Comparison of ENCODE assay signal across 19 mouse cellular contexts in the genomic region with DNA sequence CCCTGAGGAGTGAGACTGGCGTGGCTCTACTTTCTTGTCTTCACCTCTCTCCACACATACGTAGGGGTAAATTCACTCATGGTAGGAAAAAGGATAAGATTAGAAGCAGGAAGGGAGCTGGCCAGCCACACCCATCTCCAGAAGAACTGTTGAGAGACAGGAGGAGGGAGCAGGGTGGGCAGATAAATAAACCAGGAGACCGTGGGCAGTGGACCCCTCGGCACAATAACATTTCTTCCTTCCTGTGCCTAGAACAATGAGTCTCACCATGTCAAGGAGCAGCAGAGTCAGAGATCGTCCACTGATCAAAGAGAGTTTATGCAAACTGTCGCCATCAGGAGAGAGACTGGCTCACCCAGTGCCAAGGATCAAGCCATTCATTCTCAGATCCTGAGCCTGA. TPM values are rescaled to one million over a fixed set of nuclear protein-coding genes. Genes with fewer than 3 reads are reported as not detected.
DNase-seq lines count a peak whose midpoint lies in the region; ATAC-seq and TF ChIP-seq lines count a peak whose summit lies in the region.
"Had no signal": no experiment of that assay in that cellular context is flagged by ENCODE, and none has a peak within 500 bp of the region (broad histone marks: within the 10 kb centered on the region; RNA-seq: fewer than 3 reads in every experiment).

No protein-coding gene starts in this region.

- H3K36me3 ChIP-seq in heart, embryonic 15.5 days = no peaks in the 10 kb centered on the region
- H3K36me3 ChIP-seq in stomach, embryonic 16.5 days (ENCODE audit: control insufficient read depth, insufficient read depth, low read length) = no peaks in the 10 kb centered on the region
- no peaks in the 10 kb centered on the region for H3K36me3 ChIP-seq in stomach, postnatal 0 days (ENCODE audit: control insufficient read depth, insufficient read depth, low read length)
- no peaks in the 10 kb centered on the region for H3K36me3 ChIP-seq in lung, embryonic 16.5 days (ENCODE audit: control insufficient read depth, insufficient read depth, low read length)
- no peaks in the 10 kb centered on the region for H3K36me3 ChIP-seq in hindbrain, embryonic 16.5 days (ENCODE audit: control insufficient read depth, insufficient read depth, low read length)
- H3K36me3 ChIP-seq: embryonic facial prominence, embryonic 15.5 days; forebrain, embryonic 10.5 days; liver, embryonic 13.5 days; midbrain, embryonic 10.5 days; neural tube, embryonic 13.5 days had no signal

- WGBS in heart, embryonic 15.5 days = 22% methylated on average over 6 of the region's 6 CpGs
- 42% methylated on average over 6 of the region's 6 CpGs for WGBS in stomach, embryonic 16.5 days
- WGBS in stomach, postnatal 0 days = 35% methylated on average over 6 of the region's 6 CpGs
- 45% methylated on average over 6 of the region's 6 CpGs for WGBS in lung, embryonic 16.5 days
- WGBS in hindbrain, embryonic 16.5 days = 59% methylated on average over 6 of the region's 6 CpGs

- intact Hi-C loops in heart, postnatal 36 days (cut with DNase I) = no loop called here

- 0 out of 2 replicates have a peak, but pooled peaks cover 3% of the 10 kb centered on the region for H3K4me1 ChIP-seq in heart, embryonic 15.5 days (replicated peaks)
- no peaks in the 10 kb centered on the region for H3K4me1 ChIP-seq in stomach, embryonic 16.5 days (ENCODE audit: control insufficient read depth, insufficient read depth, low read length)
- H3K4me1 ChIP-seq in stomach, postnatal 0 days (replicated peaks; ENCODE audit: control insufficient read depth, insufficient read depth) = no peaks in the 10 kb centered on the region
- H3K4me1 ChIP-seq in lung, embryonic 16.5 days (replicated peaks; ENCODE audit: control insufficient read depth, insufficient read depth, low read length) = peaks cover 10% of the 10 kb centered on the region
- H3K4me1 ChIP-seq in hindbrain, embryonic 16.5 days (ENCODE audit: control insufficient read depth, insufficient read depth, low read depth, low read length) = no peaks in the 10 kb centered on the region
- H3K4me1 ChIP-seq: embryonic facial prominence, embryonic 15.5 days; forebrain, embryonic 10.5 days; midbrain, embryonic 10.5 days; neural tube, embryonic 13.5 days had no signal

- H3K4me2 ChIP-seq in heart, embryonic 15.5 days = no peak overlapping the region
- no peak overlapping the region for H3K4me2 ChIP-seq in stomach, embryonic 16.5 days (ENCODE audit: low read depth, low read length)
- H3K4me2 ChIP-seq in stomach, postnatal 0 days (replicated peaks; ENCODE audit: low read depth) = no peak overlapping the region
- H3K4me2 ChIP-seq in lung, embryonic 16.5 days (ENCODE audit: low read depth, low read length) = no peak overlapping the region
- H3K4me2 ChIP-seq in hindbrain, embryonic 16.5 days (ENCODE audit: low read length) = no peak overlapping the region
- H3K4me2 ChIP-seq: embryonic facial prominence, embryonic 15.5 days; liver, embryonic 13.5 days; neural tube, embryonic 13.5 days had no signal

- no peak overlapping the region for H3K27ac ChIP-seq in heart, embryonic 15.5 days
- H3K27ac ChIP-seq in stomach, embryonic 16.5 days (ENCODE audit: low read length) = peak overlapping the region; percentile 37; the same call in 1 of the 2 replicates
- H3K27ac ChIP-seq in stomach, postnatal 0 days (replicated peaks) = no peak overlapping the region; the same call in 1 of the 2 replicates
- H3K27ac ChIP-seq in lung, embryonic 16.5 days (ENCODE audit: low read length) = peak overlapping the region; percentile 63
- H3K27ac ChIP-seq in hindbrain, embryonic 16.5 days (ENCODE audit: low read depth, low read length) = no peak overlapping the region
- H3K27ac ChIP-seq: embryonic facial prominence, embryonic 15.5 days; forebrain, embryonic 10.5 days; layer of hippocampus, adult 2 months; left cerebral cortex, adult 2 months; liver, embryonic 13.5 days; midbrain, embryonic 10.5 days; neural tube, embryonic 13.5 days had no signal

- no peak overlapping the region for H3K9ac ChIP-seq in heart, embryonic 15.5 days
- no peak overlapping the region for H3K9ac ChIP-seq in stomach, embryonic 16.5 days (ENCODE audit: low read length)
- H3K9ac ChIP-seq in stomach, postnatal 0 days (ENCODE audit: low read length) = no peak overlapping the region
- no peak overlapping the region for H3K9ac ChIP-seq in lung, embryonic 16.5 days (ENCODE audit: low read length)
- no peak overlapping the region for H3K9ac ChIP-seq in hindbrain, embryonic 16.5 days (ENCODE audit: low read depth, low read length)
- H3K9ac ChIP-seq: embryonic facial prominence, embryonic 15.5 days; liver, embryonic 13.5 days; neural tube, embryonic 13.5 days had no signal

- peak; percentile 43; the same call in 1 of the 2 replicates for ATAC-seq in heart, embryonic 15.5 days (replicated peaks; ENCODE audit: insufficient number of reproducible peaks, insufficient read depth, low FRiP score, low read depth)
- no peak for ATAC-seq in stomach, embryonic 16.5 days (ENCODE audit: insufficient read depth, low FRiP score)
- ATAC-seq in stomach, postnatal 0 days (ENCODE audit: low FRiP score, low TSS enrichment) = no peak
- ATAC-seq in lung, embryonic 16.5 days (ENCODE audit: low read depth) = peak; percentile 85
- ATAC-seq in megakaryocyte-erythroid progenitor cell, adult 5-6 weeks (replicated peaks; ENCODE audit: low FRiP score, low TSS enrichment, poor library complexity, severe bottlenecking) = peak; percentile 38; the same call in 1 of the 2 replicates
- no peak for ATAC-seq in hindbrain, embryonic 16.5 days

- H3K9me3 ChIP-seq in heart, embryonic 15.5 days (replicated peaks) = no peaks in the 10 kb centered on the region
- no peaks in the 10 kb centered on the region for H3K9me3 ChIP-seq in stomach, embryonic 16.5 days (replicated peaks; ENCODE audit: control insufficient read depth, low read length)
- H3K9me3 ChIP-seq in stomach, postnatal 0 days (ENCODE audit: control insufficient read depth, low read length) = no peaks in the 10 kb centered on the region
- H3K9me3 ChIP-seq in lung, embryonic 16.5 days (ENCODE audit: control insufficient read depth, low read length) = no peaks in the 10 kb centered on the region
- H3K9me3 ChIP-seq in hindbrain, embryonic 16.5 days (ENCODE audit: control insufficient read depth, low read length) = no peaks in the 10 kb centered on the region
- H3K9me3 ChIP-seq: embryonic facial prominence, embryonic 15.5 days; forebrain, embryonic 10.5 days; liver, embryonic 13.5 days; midbrain, embryonic 10.5 days; neural tube, embryonic 13.5 days had no signal

- no peak for TF ChIP-seq EP300 in stomach, postnatal 0 days (optimal IDR thresholded peaks at IDR 0.05)

- no peak for DNase-seq in heart, postnatal 36 days
- DNase-seq in stomach, postnatal 0 days (ENCODE audit: low spot score) = no peak
- no peak for DNase-seq in thymus, postnatal 14 days
- DNase-seq: adrenal gland, postnatal 25 days; cerebellum, adult 9-10 months; gastrocnemius, postnatal 25 days; kidney, adult 9 months; liver, embryonic 13.5 days had no signal

- no peak overlapping the region for H3K4me3 ChIP-seq in heart, embryonic 15.5 days
- no peak overlapping the region for H3K4me3 ChIP-seq in stomach, embryonic 16.5 days (replicated peaks; ENCODE audit: low read length)
- H3K4me3 ChIP-seq in stomach, postnatal 0 days (ENCODE audit: low read depth, low read length) = no peak overlapping the region
- no peak overlapping the region for H3K4me3 ChIP-seq in lung, embryonic 16.5 days (ENCODE audit: low read length)
- H3K4me3 ChIP-seq in hindbrain, embryonic 16.5 days (ENCODE audit: low read length) = no peak overlapping the region
- H3K4me3 ChIP-seq: embryonic facial prominence, embryonic 15.5 days; forebrain, embryonic 10.5 days; layer of hippocampus, adult 2 months; left cerebral cortex, adult 2 months; liver, embryonic 13.5 days; midbrain, embryonic 10.5 days; neural tube, embryonic 13.5 days had no signal

- H3K27me3 ChIP-seq in heart, embryonic 15.5 days = no peaks in the 10 kb centered on the region
- H3K27me3 ChIP-seq in stomach, embryonic 16.5 days (ENCODE audit: control insufficient read depth, insufficient read depth, low read length) = no peaks in the 10 kb centered on the region
- no peaks in the 10 kb centered on the region for H3K27me3 ChIP-seq in stomach, postnatal 0 days (ENCODE audit: control insufficient read depth, insufficient read depth, low read length)
- no peaks in the 10 kb centered on the region for H3K27me3 ChIP-seq in lung, embryonic 16.5 days (ENCODE audit: control insufficient read depth, insufficient read depth, low read depth, low read length)
- no peaks in the 10 kb centered on the region for H3K27me3 ChIP-seq in hindbrain, embryonic 16.5 days (replicated peaks; ENCODE audit: control insufficient read depth, insufficient read depth, low read length)
- H3K27me3 ChIP-seq: embryonic facial prominence, embryonic 15.5 days; liver, embryonic 13.5 days; neural tube, embryonic 13.5 days had no signal

- no peak for TF ChIP-seq CTCF in stomach, postnatal 0 days (IDR thresholded peaks at IDR 0.05; ENCODE audit: low read depth)

RNA-seq across cellular contexts. Expression of gene Cd93, which starts 46.8 kb away (rescaled TPM):
- polyA plus RNA-seq in heart, embryonic 15.5 days (2015; fragmentation: Nextera tagmentation; extraction: Ambion mirVana) = 25.7 and 26.2 TPM in 2 replicates
- total RNA-seq in heart, postnatal 36 days (2021) = 10 to 100 TPM; 65.4 to 68.0 TPM
- polyA plus RNA-seq in stomach, embryonic 16.5 days (2015; fragmentation: Nextera tagmentation; extraction: Ambion mirVana) = 11.6 and 11.7 TPM in 2 replicates
- 3.9 and 4.3 TPM in 2 replicates for polyA plus RNA-seq in stomach, postnatal 0 days (2015; fragmentation: Nextera tagmentation; extraction: Ambion mirVana)
- 38.3 and 40.2 TPM in 2 replicates for polyA plus RNA-seq in lung, embryonic 16.5 days (2015; fragmentation: Nextera tagmentation; extraction: Ambion mirVana)
- 4.0 and 7.3 TPM in 2 replicates for total RNA-seq in megakaryocyte-erythroid progenitor cell, adult 5-6 weeks (2014; fragmentation: Nextera tagmentation)
- 3.9 and 13.0 TPM in 2 replicates for total RNA-seq in megakaryocyte-erythroid progenitor cell, adult 5-6 weeks (2017)
- 7.0 and 8.9 TPM in 2 replicates for polyA plus RNA-seq in hindbrain, embryonic 16.5 days (2015; fragmentation: Nextera tagmentation; extraction: Ambion mirVana)

Comparison
In these comparisons a context has a peak if more than half of its experiments do, and no peak if none do; other contexts are left out.
1. H3K27ac ChIP-seq: peak in stomach, embryonic 16.5 days (single experiment) and lung, embryonic 16.5 days (single experiment); none in heart, embryonic 15.5 days (single experiment), stomach, postnatal 0 days (single experiment) and hindbrain, embryonic 16.5 days (single experiment).
2. ATAC-seq: peak in heart, embryonic 15.5 days (single experiment), lung, embryonic 16.5 days (single experiment) and megakaryocyte-erythroid progenitor cell, adult 5-6 weeks (single experiment); none in stomach, embryonic 16.5 days (single experiment), stomach, postnatal 0 days (single experiment) and hindbrain, embryonic 16.5 days (single experiment).